Mouse (Mus musculus): ENCODE measurements at regions not wholly inside any gene's neighbourhood (a gene's known extent, or its start where the extent isn't known, plus 50 kb on each side); places are given as distances from the start of the nearest gene placed in this dataset.

GRCm38 (mm10) chr1:81886940-81887531 is 345.9 kb upstream of the Gm9747 start:
- DNase-seq (ENCODE audit: low spot score) (peak; percentile 56), ATAC-seq (ENCODE audit: low FRiP score, low read depth) (0 out of 2 replicates have a peak, but pooled peaks have one; percentile 26)
- no peak overlapping the region for H3K9ac ChIP-seq (ENCODE audit: low read depth, low read length, severe bottlenecking)
- H3K4me1 ChIP-seq (ENCODE audit: control insufficient read depth, insufficient read depth, low read length), result no peaks in the 10 kb centered on the region
- no peaks in the 10 kb centered on the region for H3K27me3 ChIP-seq (ENCODE audit: control insufficient read depth, insufficient read depth, low read length)
- H3K27ac ChIP-seq (replicated peaks; ENCODE audit: low read depth, low read length), result no peak overlapping the region
- no peak for TF ChIP-seq POLR2A (IDR thresholded peaks at IDR 0.05; ENCODE audit: borderline replicate concordance, extremely low read depth, insufficient read depth, insufficient read length)
- 76% methylated on average over 1 of the region's 1 CpGs for WGBS
- H3K9me3 ChIP-seq (ENCODE audit: control insufficient read depth, low read length), result no peaks in the 10 kb centered on the region
- no peak overlapping the region for H3K4me2 ChIP-seq (replicated peaks; ENCODE audit: low read depth, low read length, severe bottlenecking)
- H3K36me3 ChIP-seq (ENCODE audit: control insufficient read depth, insufficient read depth, low read length), result no peaks in the 10 kb centered on the region
- no peak overlapping the region for H3K4me3 ChIP-seq (replicated peaks; ENCODE audit: low read length)

- DNase-seq (ENCODE audit: low spot score) (no peak), ATAC-seq (ENCODE audit: low FRiP score, low read depth) (no peak)
- H3K27me3 ChIP-seq (ENCODE audit: control insufficient read depth, insufficient read depth, low read length), result no peaks in the 10 kb centered on the region
- H3K4me2 ChIP-seq (replicated peaks; ENCODE audit: low read depth, low read length, severe bottlenecking), result no peak overlapping the region
- WGBS, result 78% methylated on average over 3 of the region's 3 CpGs
- H3K27ac ChIP-seq (replicated peaks; ENCODE audit: low read depth, low read length), result no peak overlapping the region
- no peaks in the 10 kb centered on the region for H3K9me3 ChIP-seq (ENCODE audit: control insufficient read depth, low read length)
- no peak overlapping the region for H3K9ac ChIP-seq (ENCODE audit: low read depth, low read length, severe bottlenecking)
- no peak overlapping the region for H3K4me3 ChIP-seq (replicated peaks; ENCODE audit: low read length)
- H3K4me1 ChIP-seq (ENCODE audit: control insufficient read depth, insufficient read depth, low read length), result no peaks in the 10 kb centered on the region
- H3K36me3 ChIP-seq (ENCODE audit: control insufficient read depth, insufficient read depth, low read length), result no peaks in the 10 kb centered on the region
- no peak for TF ChIP-seq POLR2A (IDR thresholded peaks at IDR 0.05; ENCODE audit: borderline replicate concordance, extremely low read depth, insufficient read depth, insufficient read length)
Measured at GRCm38 (mm10) chr1:81897241-81897640, 335.7 kb upstream of the Gm9747 start.

DNA sequence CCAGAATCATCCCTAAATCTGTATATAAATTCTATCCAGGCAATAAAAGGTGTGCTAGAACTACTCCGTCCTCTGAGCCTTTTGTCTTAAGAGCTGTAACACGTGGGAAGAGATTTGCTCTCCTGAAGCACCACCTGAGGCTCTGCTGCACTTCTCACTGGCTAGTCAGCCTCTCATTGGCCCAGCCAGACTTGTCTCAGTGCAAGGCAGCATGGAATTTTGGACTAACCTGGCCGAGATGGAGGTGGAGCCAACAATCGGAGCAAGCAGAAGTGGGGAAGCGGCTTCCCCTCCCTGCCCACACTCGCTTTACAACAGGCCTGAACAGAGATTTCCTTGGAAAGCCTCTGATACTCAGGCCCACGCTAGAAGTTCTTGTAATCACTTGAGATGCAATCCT is 332.1 kb upstream of the Gm9747 start:
- no peak for DNase-seq (ENCODE audit: low spot score)
- ATAC-seq (ENCODE audit: low FRiP score, low read depth), result no peak
- WGBS, result 57% methylated on average over 7 of the region's 7 CpGs

GRCm38 (mm10) chr1:81904056-81904455 is 328.9 kb upstream of the Gm9747 start:
- Histone ChIP-seq H3K9me3 (ENCODE audit: control insufficient read depth, low read length) (no peaks in the 10 kb centered on the region), H3K27me3 (ENCODE audit: control insufficient read depth, insufficient read depth, low read length) (no peaks in the 10 kb centered on the region), H3K4me3 (replicated peaks; ENCODE audit: low read length) (no peak overlapping the region), H3K4me1 (ENCODE audit: control insufficient read depth, insufficient read depth, low read length) (peaks cover 4% of the 10 kb centered on the region; the same call in 1 of the 2 replicates), H3K36me3 (ENCODE audit: control insufficient read depth, insufficient read depth, low read length) (no peaks in the 10 kb centered on the region), H3K9ac (ENCODE audit: low read depth, low read length, severe bottlenecking) (no peak overlapping the region), H3K27ac (replicated peaks; ENCODE audit: low read depth, low read length) (peak overlapping the region; percentile 63; the same call in 1 of the 2 replicates), H3K4me2 (replicated peaks; ENCODE audit: low read depth, low read length, severe bottlenecking) (no peak overlapping the region)
- 46% methylated on average over 3 of the region's 3 CpGs for WGBS
- DNase-seq (ENCODE audit: low spot score), result peak; percentile 18
- ATAC-seq (ENCODE audit: low FRiP score, low read depth), result peak; percentile 44
- no peak for TF ChIP-seq POLR2A (IDR thresholded peaks at IDR 0.05; ENCODE audit: borderline replicate concordance, extremely low read depth, insufficient read depth, insufficient read length)

More for the DNA sequence above, 332.1 kb upstream of the Gm9747 start:
- Histone ChIP-seq H3K36me3 (ENCODE audit: control insufficient read depth, insufficient read depth, low read length) (no peaks in the 10 kb centered on the region), H3K4me1 (ENCODE audit: control insufficient read depth, insufficient read depth, low read length) (peaks cover 4% of the 10 kb centered on the region; the same call in 1 of the 2 replicates), H3K4me2 (replicated peaks; ENCODE audit: low read depth, low read length, severe bottlenecking) (no peak overlapping the region), H3K9me3 (ENCODE audit: control insufficient read depth, low read length) (no peaks in the 10 kb centered on the region), H3K27me3 (ENCODE audit: control insufficient read depth, insufficient read depth, low read length) (no peaks in the 10 kb centered on the region), H3K27ac (replicated peaks; ENCODE audit: low read depth, low read length) (no peak overlapping the region), H3K4me3 (replicated peaks; ENCODE audit: low read length) (no peak overlapping the region), H3K9ac (ENCODE audit: low read depth, low read length, severe bottlenecking) (no peak overlapping the region)
- no peak for TF ChIP-seq POLR2A (IDR thresholded peaks at IDR 0.05; ENCODE audit: borderline replicate concordance, extremely low read depth, insufficient read depth, insufficient read length)

DNA sequence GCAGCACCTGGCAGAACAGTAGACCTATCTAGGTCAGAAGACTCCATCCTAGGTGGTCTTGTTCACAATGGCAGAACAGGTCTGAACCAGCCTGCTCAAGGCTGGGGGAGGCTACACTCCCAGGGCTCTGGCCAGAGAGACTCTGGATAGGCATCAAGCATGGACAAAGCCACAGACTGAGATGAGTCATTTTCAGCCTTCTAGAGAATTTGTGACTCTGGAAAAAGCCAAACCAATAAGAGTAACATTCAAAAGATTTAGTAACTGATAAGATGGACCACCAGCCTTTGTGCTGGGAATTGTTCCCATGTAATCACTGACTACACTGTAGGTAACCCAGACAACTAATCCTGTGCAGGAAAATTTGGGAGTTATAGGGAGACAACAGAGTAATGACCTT is 320.3 kb upstream of the Gm9747 start:
- ATAC-seq (ENCODE audit: low FRiP score, low read depth) (no peak), DNase-seq (ENCODE audit: low spot score) (no peak)
- no peak for TF ChIP-seq POLR2A (IDR thresholded peaks at IDR 0.05; ENCODE audit: borderline replicate concordance, extremely low read depth, insufficient read depth, insufficient read length)
- no peak overlapping the region for H3K9ac ChIP-seq (ENCODE audit: low read depth, low read length, severe bottlenecking)
- no peak overlapping the region for H3K27ac ChIP-seq (replicated peaks; ENCODE audit: low read depth, low read length)
- H3K4me1 ChIP-seq (ENCODE audit: control insufficient read depth, insufficient read depth, low read length), result peaks cover 12% of the 10 kb centered on the region; the same call in 1 of the 2 replicates
- no peaks in the 10 kb centered on the region for H3K9me3 ChIP-seq (ENCODE audit: control insufficient read depth, low read length)
- H3K4me2 ChIP-seq (replicated peaks; ENCODE audit: low read depth, low read length, severe bottlenecking), result no peak overlapping the region
- no peaks in the 10 kb centered on the region for H3K36me3 ChIP-seq (ENCODE audit: control insufficient read depth, insufficient read depth, low read length)
- H3K4me3 ChIP-seq (replicated peaks; ENCODE audit: low read length), result no peak overlapping the region
- no peaks in the 10 kb centered on the region for H3K27me3 ChIP-seq (ENCODE audit: control insufficient read depth, insufficient read depth, low read length)

All from limb, embryonic 14.5 days (tissue).